Mouse (Mus musculus): ENCODE measurements around the gene Ndel1. TPM values are rescaled to one million over a fixed set of nuclear protein-coding genes. Genes with fewer than 3 reads are reported as not detected.

Gene Ndel1
- polyA plus RNA-seq, 1 experiment from 2014 or later: 55.2 TPM

DNA sequence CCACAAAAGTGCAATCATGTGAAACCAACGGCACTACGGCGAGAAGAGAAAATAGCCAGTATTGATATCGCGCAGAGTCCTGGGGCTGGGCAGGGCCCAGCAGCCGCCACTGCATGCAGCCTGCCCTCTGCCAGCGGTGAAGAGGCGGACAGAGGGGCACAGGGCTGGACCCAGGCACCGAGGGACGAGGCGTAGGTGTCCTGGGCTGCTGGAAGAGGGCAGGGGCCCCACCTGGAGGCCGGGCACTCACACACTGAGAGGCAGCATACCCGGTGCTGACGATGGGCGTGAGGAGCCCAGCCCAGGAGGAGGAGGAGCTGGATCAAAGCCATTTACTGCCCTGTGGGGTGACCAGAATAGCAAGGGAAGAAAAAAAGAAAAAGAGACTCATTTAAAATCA lies 49.3 kb downstream of the Ndel1 start:
- H3K4me1 ChIP-seq: peaks cover 12% of the 10 kb centered on the region
- no peaks in the 10 kb centered on the region for H3K27me3 ChIP-seq (ENCODE audit: low read depth, poor library complexity, severe bottlenecking)
- H3K27ac ChIP-seq (replicated peaks): no peak overlapping the region
- H3K36me3 ChIP-seq: peaks cover 78% of the 10 kb centered on the region
- DNase-seq (ENCODE audit: low spot score): no peak
- WGBS: 91% methylated on average over 15 of the region's 15 CpGs
- H3K4me3 ChIP-seq: no peak overlapping the region
- no peaks in the 10 kb centered on the region for H3K9me3 ChIP-seq (replicated peaks)

DNA sequence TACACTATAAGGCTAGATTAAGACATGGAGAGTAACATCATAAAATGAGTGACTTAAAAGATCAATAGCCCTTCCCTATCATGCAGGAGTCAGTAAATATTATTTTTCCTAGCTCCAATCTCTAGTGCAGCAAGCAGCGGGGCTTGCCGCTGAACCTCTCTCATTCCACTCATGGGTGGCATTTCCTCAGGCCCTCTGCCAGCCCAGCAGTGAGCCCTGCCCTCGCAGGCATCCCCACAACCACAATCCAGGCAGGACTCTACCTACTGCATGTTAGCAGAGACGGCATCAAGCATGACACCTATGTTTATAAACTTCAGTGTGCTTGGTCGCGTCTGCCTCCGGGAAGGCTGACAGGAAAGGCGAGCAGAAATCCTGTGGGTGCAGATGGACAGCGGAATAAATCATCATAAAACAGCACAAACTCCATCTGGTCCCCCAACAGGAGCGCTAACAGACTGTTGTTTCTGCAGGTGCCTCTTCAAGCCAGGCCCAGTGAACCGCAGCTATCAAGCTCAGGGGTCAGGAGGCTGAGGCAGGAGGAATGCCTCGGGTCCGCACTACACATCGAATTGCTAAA lies 52.3 kb downstream of the Ndel1 start:
- no peaks in the 10 kb centered on the region for H3K27me3 ChIP-seq (ENCODE audit: low read depth, poor library complexity, severe bottlenecking)
- peaks cover 91% of the 10 kb centered on the region for H3K36me3 ChIP-seq
- no peaks in the 10 kb centered on the region for H3K4me1 ChIP-seq
- peak; percentile 11 for DNase-seq (ENCODE audit: low spot score)
- H3K4me3 ChIP-seq: no peak overlapping the region
- WGBS: 91% methylated on average over 14 of the region's 14 CpGs
- no peaks in the 10 kb centered on the region for H3K9me3 ChIP-seq (replicated peaks)
- no peak overlapping the region for H3K27ac ChIP-seq (replicated peaks)

- H3K36me3 ChIP-seq: peaks cover 93% of the 10 kb centered on the region
- no peak overlapping the region for H3K4me3 ChIP-seq
- no peaks in the 10 kb centered on the region for H3K9me3 ChIP-seq (replicated peaks)
- no peaks in the 10 kb centered on the region for H3K27me3 ChIP-seq (ENCODE audit: low read depth, poor library complexity, severe bottlenecking)
- H3K27ac ChIP-seq (replicated peaks): no peak overlapping the region
- no peak for DNase-seq (ENCODE audit: low spot score)
- WGBS: 93% methylated on average over 8 of the region's 8 CpGs
- H3K4me1 ChIP-seq: no peaks in the 10 kb centered on the region
Measured at GRCm38 (mm10) chr11:68818416-68818815, 53.2 kb downstream of the Ndel1 start.

DNA sequence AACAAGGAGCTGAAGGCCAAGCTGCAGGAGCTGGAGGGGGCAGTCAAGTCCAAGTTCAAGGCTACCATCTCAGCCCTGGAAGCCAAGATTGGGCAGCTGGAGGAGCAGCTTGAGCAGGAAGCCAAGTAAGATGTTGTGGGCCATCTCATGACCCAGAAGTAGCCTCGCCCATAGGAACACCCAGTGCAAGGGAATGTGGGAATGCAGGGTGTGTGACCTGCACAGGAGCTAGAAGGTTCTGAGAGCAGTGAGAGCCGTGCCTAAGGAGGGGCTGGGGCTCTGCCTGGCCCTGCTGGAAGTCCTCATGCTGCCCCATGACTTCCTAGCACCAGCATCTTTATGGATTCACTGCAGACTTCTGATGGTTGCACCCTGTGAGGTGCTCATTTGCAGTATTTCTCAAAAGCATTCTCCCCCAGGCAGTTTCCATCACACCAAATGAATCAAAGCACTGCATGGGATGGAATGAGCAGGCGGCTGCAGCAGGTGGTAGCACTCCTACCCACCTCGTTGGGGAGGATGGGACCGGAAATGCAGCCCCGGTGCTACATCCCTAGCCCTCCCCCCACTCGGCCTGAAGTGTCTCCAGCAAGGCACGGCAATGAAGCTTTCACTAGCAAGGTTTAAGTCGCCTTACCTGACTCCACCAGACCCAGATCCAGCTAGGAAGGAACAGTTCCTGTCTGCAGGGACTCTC lies 59.6 kb downstream of the Ndel1 start:
- 86% methylated on average over 9 of the region's 9 CpGs for WGBS
- Histone ChIP-seq H3K4me1 (no peaks in the 10 kb centered on the region), H3K36me3 (peaks cover 99% of the 10 kb centered on the region), H3K4me3 (no peak overlapping the region), H3K27me3 (ENCODE audit: low read depth, poor library complexity, severe bottlenecking) (no peaks in the 10 kb centered on the region), H3K9me3 (replicated peaks) (no peaks in the 10 kb centered on the region), H3K27ac (replicated peaks) (no peak overlapping the region)
- no peak for DNase-seq (ENCODE audit: low spot score)

DNA sequence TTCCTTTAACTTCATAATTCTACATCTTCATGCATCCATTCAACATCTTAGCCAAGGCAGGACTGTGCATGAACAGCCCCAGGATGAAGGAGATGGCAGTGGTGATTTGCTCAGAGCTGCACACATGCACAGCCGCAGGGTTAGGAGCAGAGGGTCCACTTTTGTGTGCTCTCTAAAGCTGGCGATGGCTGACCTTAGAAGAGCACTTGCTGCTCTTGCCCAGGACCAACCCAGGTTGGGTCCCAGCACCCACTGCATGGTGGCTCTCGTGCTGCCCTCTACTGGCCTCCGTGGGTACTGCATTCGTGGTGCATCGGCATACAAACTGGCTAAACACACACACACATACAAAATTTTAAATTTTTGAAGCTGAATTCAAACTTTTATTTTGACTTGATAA lies 63.9 kb downstream of the Ndel1 start:
- 41% methylated on average over 6 of the region's 6 CpGs for WGBS
- Histone ChIP-seq H3K9me3 (replicated peaks) (no peaks in the 10 kb centered on the region), H3K27me3 (ENCODE audit: low read depth, poor library complexity, severe bottlenecking) (no peaks in the 10 kb centered on the region), H3K4me3 (no peak overlapping the region), H3K36me3 (peaks cover 99% of the 10 kb centered on the region), H3K27ac (replicated peaks) (no peak overlapping the region), H3K4me1 (no peaks in the 10 kb centered on the region)
- peak; percentile 68 for DNase-seq (ENCODE audit: low spot score)

DNA sequence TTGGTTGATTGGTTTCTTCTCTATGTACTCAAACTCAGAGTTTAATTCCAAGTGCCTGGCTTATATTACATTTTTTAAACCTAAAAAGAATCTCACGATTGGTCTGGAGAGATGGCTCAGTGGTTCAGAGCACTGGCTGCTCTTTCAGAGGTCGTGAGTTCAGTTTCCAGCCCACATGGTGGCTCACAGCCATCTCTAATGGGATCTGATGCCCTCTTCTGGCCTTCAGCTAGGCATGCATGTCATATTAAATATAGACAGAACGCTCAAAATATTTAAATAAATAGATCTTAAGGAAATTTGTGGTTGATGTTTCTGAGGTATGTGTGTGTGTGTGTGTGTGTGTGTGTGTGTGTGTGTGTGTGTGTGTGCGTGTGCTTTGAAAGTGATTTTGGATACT lies 66.5 kb downstream of the Ndel1 start:
- no peak for DNase-seq (ENCODE audit: low spot score)
- H3K4me3 ChIP-seq: no peak overlapping the region
- H3K27ac ChIP-seq (replicated peaks): no peak overlapping the region
- peaks cover 100% of the 10 kb centered on the region for H3K36me3 ChIP-seq
- H3K27me3 ChIP-seq (ENCODE audit: low read depth, poor library complexity, severe bottlenecking): no peaks in the 10 kb centered on the region
- WGBS: 81% methylated on average over 4 of the region's 4 CpGs
- no peaks in the 10 kb centered on the region for H3K4me1 ChIP-seq
- H3K9me3 ChIP-seq (replicated peaks): no peaks in the 10 kb centered on the region

DNA sequence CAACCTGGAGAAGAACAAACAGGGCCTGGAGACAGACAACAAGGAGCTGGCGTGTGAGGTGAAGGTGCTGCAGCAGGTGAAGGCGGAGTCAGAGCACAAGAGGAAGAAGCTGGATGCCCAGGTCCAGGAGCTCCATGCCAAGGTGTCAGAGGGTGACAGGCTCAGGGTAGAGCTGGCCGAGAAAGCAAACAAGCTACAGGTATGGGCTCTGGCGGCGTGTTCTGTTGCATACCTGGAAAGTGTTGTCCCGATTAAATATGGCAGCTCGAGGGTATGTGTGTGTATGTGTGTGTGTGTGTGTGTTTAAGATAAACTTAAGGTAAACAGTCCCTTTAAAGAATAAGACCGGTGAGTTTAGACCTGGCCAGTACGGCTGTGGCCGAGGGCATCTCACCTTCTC lies 73.4 kb downstream of the Ndel1 start:
- Histone ChIP-seq H3K36me3 (peaks cover 99% of the 10 kb centered on the region), H3K27me3 (ENCODE audit: low read depth, poor library complexity, severe bottlenecking) (no peaks in the 10 kb centered on the region), H3K9me3 (replicated peaks) (no peaks in the 10 kb centered on the region), H3K4me1 (no peaks in the 10 kb centered on the region), H3K4me3 (no peak overlapping the region), H3K27ac (replicated peaks) (no peak overlapping the region)
- 96% methylated on average over 10 of the region's 10 CpGs for WGBS
- no peak for DNase-seq (ENCODE audit: low spot score)

DNA sequence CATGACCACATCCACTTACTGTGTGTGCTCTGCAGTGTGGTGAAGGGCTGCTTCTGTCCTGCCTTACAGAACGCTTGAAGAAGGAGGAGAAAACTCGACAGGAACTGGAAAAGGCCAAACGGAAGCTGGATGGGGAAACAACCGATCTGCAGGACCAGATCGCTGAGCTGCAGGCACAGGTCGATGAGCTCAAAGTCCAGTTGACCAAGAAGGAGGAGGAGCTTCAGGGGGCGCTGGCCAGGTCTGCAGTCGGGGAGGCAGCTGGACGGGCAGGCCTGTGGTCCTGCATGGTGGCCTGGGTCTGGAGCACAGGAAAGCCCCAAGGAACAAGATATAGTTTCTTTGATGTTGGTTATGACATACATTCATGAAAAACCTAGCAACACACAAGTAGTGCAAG lies 79.9 kb downstream of the Ndel1 start:
- WGBS: 93% methylated on average over 9 of the region's 9 CpGs
- H3K4me3 ChIP-seq: no peak overlapping the region

GRCm38 (mm10) chr11:68790720-68791119 lies 80.9 kb downstream of the Ndel1 start:
- H3K27me3 ChIP-seq (ENCODE audit: low read depth, poor library complexity, severe bottlenecking): no peaks in the 10 kb centered on the region
- no peaks in the 10 kb centered on the region for H3K4me1 ChIP-seq
- no peak overlapping the region for H3K27ac ChIP-seq (replicated peaks)
- peaks cover 100% of the 10 kb centered on the region for H3K36me3 ChIP-seq
- no peak for DNase-seq (ENCODE audit: low spot score)
- 88% methylated on average over 10 of the region's 10 CpGs for WGBS
- H3K4me3 ChIP-seq: no peak overlapping the region
- H3K9me3 ChIP-seq (replicated peaks): no peaks in the 10 kb centered on the region

More for the DNA sequence above, 79.9 kb downstream of the Ndel1 start:
- no peak for DNase-seq (ENCODE audit: low spot score)
- no peaks in the 10 kb centered on the region for H3K9me3 ChIP-seq (replicated peaks)
- H3K27ac ChIP-seq (replicated peaks): no peak overlapping the region
- H3K27me3 ChIP-seq (ENCODE audit: low read depth, poor library complexity, severe bottlenecking): no peaks in the 10 kb centered on the region
- H3K36me3 ChIP-seq: peaks cover 99% of the 10 kb centered on the region
- no peaks in the 10 kb centered on the region for H3K4me1 ChIP-seq

GRCm38 (mm10) chr11:68787222-68787621 lies 84.4 kb downstream of the Ndel1 start:
- H3K36me3 ChIP-seq: peaks cover 100% of the 10 kb centered on the region
- no peaks in the 10 kb centered on the region for H3K9me3 ChIP-seq (replicated peaks)
- 89% methylated on average over 9 of the region's 9 CpGs for WGBS

GRCm38 (mm10) chr11:68785813-68786212 lies 85.8 kb downstream of the Ndel1 start:
- H3K36me3 ChIP-seq: peaks cover 100% of the 10 kb centered on the region
- no peak overlapping the region for H3K4me3 ChIP-seq
- H3K27ac ChIP-seq (replicated peaks): no peak overlapping the region
- H3K9me3 ChIP-seq (replicated peaks): no peaks in the 10 kb centered on the region
- H3K27me3 ChIP-seq (ENCODE audit: low read depth, poor library complexity, severe bottlenecking): no peaks in the 10 kb centered on the region
- WGBS: 90% methylated on average over 8 of the region's 8 CpGs
- no peaks in the 10 kb centered on the region for H3K4me1 ChIP-seq
- no peak for DNase-seq (ENCODE audit: low spot score)

More at GRCm38 (mm10) chr11:68787222-68787621, 84.4 kb downstream of the Ndel1 start:
- Histone ChIP-seq H3K27me3 (ENCODE audit: low read depth, poor library complexity, severe bottlenecking) (no peaks in the 10 kb centered on the region), H3K4me1 (no peaks in the 10 kb centered on the region), H3K4me3 (no peak overlapping the region), H3K27ac (replicated peaks) (no peak overlapping the region)
- no peak for DNase-seq (ENCODE audit: low spot score)

DNA sequence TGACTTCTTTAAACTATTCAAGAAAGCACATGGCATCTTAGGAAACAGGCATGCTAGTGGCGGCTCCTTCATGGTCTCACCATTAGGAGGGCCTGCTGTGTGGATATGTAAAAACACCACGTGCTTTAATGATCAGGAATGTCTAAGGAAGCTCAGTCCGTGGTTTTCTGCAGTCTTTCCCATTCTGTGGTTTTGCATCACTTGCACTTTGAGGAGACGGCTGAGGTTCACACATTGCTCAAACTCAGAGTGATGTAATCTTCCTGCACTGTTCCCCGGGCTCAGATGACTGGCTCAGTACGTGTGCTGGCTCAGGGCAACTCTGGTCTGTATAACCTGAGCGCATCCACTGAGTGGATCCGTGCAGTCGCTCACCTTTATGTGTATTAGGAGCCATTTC lies 89.3 kb downstream of the Ndel1 start:
- WGBS: 92% methylated on average over 9 of the region's 9 CpGs
- no peak overlapping the region for H3K4me3 ChIP-seq
- peaks cover 12% of the 10 kb centered on the region; the same call in 1 of the 2 replicates for H3K4me1 ChIP-seq
- H3K27ac ChIP-seq (replicated peaks): no peak overlapping the region
- H3K9me3 ChIP-seq (replicated peaks): no peaks in the 10 kb centered on the region
- no peaks in the 10 kb centered on the region for H3K27me3 ChIP-seq (ENCODE audit: low read depth, poor library complexity, severe bottlenecking)
- peaks cover 99% of the 10 kb centered on the region for H3K36me3 ChIP-seq
- DNase-seq (ENCODE audit: low spot score): no peak

GRCm38 (mm10) chr11:68780466-68781114 lies 91.1 kb downstream of the Ndel1 start:
- Histone ChIP-seq H3K4me1 (peaks cover 12% of the 10 kb centered on the region; the same call in 1 of the 2 replicates), H3K4me3 (no peak overlapping the region), H3K36me3 (peaks cover 99% of the 10 kb centered on the region), H3K27ac (replicated peaks) (no peak overlapping the region), H3K9me3 (replicated peaks) (no peaks in the 10 kb centered on the region), H3K27me3 (ENCODE audit: low read depth, poor library complexity, severe bottlenecking) (no peaks in the 10 kb centered on the region)
- 88% methylated on average over 14 of the region's 14 CpGs for WGBS
- no peak for DNase-seq (ENCODE audit: low spot score)

Data from midbrain, embryonic 10.5 days (tissue).